Mouse (Mus musculus): ENCODE data around the gene Hivep3. TPM values are rescaled to one million over a fixed set of nuclear protein-coding genes. Genes with fewer than 3 reads are reported as not detected.

Hivep3 gene
- polyA plus RNA-seq, 1 experiment from 2014 or later, result 19.0 TPM

- ATAC-seq (replicated peaks), result no peak
These were observed 100.3 kb downstream of the Hivep3 start for GRCm38 (mm10) chr4:119833884-119834283.

GRCm38 (mm10) chr4:119836181-119836580 lies 102.6 kb downstream of the Hivep3 start:
- Histone ChIP-seq H3K27me3 (replicated peaks) (no peaks in the 10 kb centered on the region), H3K9me3 (no peaks in the 10 kb centered on the region), H3K27ac (no peak overlapping the region), H3K4me1 (no peaks in the 10 kb centered on the region), H3K36me3 (replicated peaks) (no peaks in the 10 kb centered on the region), H3K9ac (no peak overlapping the region), H3K4me2 (no peak overlapping the region), H3K4me3 (no peak overlapping the region)
- 91% methylated on average over 3 of the region's 3 CpGs for WGBS
- no peak for ATAC-seq (replicated peaks)

More at GRCm38 (mm10) chr4:119833884-119834283, 100.3 kb downstream of the Hivep3 start:
- H3K4me2 ChIP-seq, result no peak overlapping the region
- no peak overlapping the region for H3K4me3 ChIP-seq
- no peaks in the 10 kb centered on the region for H3K9me3 ChIP-seq
- no peak overlapping the region for H3K27ac ChIP-seq
- H3K4me1 ChIP-seq, result no peaks in the 10 kb centered on the region
- no peaks in the 10 kb centered on the region for H3K36me3 ChIP-seq (replicated peaks)
- no peak overlapping the region for H3K9ac ChIP-seq
- WGBS, result 87% methylated on average over 5 of the region's 5 CpGs
- no peaks in the 10 kb centered on the region for H3K27me3 ChIP-seq (replicated peaks)

GRCm38 (mm10) chr4:119837505-119838065 lies 104.0 kb downstream of the Hivep3 start:
- no peak overlapping the region for H3K27ac ChIP-seq
- 74% methylated on average over 1 of the region's 1 CpGs for WGBS

GRCm38 (mm10) chr4:119838308-119838707 lies 104.7 kb downstream of the Hivep3 start:
- WGBS, result 90% methylated on average over 2 of the region's 2 CpGs
- Histone ChIP-seq H3K4me2 (no peak overlapping the region), H3K27ac (no peak overlapping the region)

More at GRCm38 (mm10) chr4:119837505-119838065, 104.0 kb downstream of the Hivep3 start:
- Histone ChIP-seq H3K4me1 (no peaks in the 10 kb centered on the region), H3K9me3 (no peaks in the 10 kb centered on the region), H3K4me3 (no peak overlapping the region), H3K4me2 (no peak overlapping the region), H3K27me3 (replicated peaks) (no peaks in the 10 kb centered on the region), H3K36me3 (replicated peaks) (no peaks in the 10 kb centered on the region), H3K9ac (no peak overlapping the region)
- ATAC-seq (replicated peaks), result no peak

DNA sequence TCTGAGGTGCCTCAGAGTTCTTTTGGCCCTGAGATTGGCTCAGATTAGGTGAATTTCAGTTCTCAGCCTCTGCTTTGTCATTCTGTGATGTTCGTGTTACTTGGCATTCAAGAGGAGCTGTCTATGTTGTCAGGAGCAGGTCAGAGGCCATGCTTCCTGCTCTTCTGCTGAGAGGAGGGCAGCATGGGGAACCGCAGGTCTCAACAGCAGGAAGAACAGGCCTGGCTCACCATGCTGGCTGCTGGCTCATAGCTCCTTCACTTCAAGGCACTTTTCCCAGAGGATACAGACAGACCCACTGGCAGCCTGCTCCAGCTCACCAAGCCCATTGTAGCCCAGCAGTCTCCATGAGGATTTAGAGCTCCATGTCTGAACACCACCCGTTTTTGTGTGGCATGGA lies 109.7 kb downstream of the Hivep3 start:
- WGBS, result 62% methylated on average over 3 of the region's 3 CpGs
- Histone ChIP-seq H3K27ac (no peak overlapping the region), H3K4me3 (no peak overlapping the region), H3K9ac (no peak overlapping the region), H3K4me1 (no peaks in the 10 kb centered on the region), H3K4me2 (no peak overlapping the region), H3K9me3 (no peaks in the 10 kb centered on the region), H3K27me3 (replicated peaks) (no peaks in the 10 kb centered on the region), H3K36me3 (replicated peaks) (no peaks in the 10 kb centered on the region)
- ATAC-seq (replicated peaks), result no peak

More at GRCm38 (mm10) chr4:119838308-119838707, 104.7 kb downstream of the Hivep3 start:
- Histone ChIP-seq H3K4me3 (no peak overlapping the region), H3K9me3 (no peaks in the 10 kb centered on the region), H3K27me3 (replicated peaks) (no peaks in the 10 kb centered on the region), H3K9ac (no peak overlapping the region), H3K36me3 (replicated peaks) (no peaks in the 10 kb centered on the region), H3K4me1 (no peaks in the 10 kb centered on the region)
- ATAC-seq (replicated peaks), result no peak

- Histone ChIP-seq H3K36me3 (replicated peaks) (no peaks in the 10 kb centered on the region), H3K4me2 (no peak overlapping the region), H3K4me1 (no peaks in the 10 kb centered on the region), H3K9me3 (no peaks in the 10 kb centered on the region), H3K27me3 (replicated peaks) (no peaks in the 10 kb centered on the region), H3K9ac (no peak overlapping the region), H3K4me3 (no peak overlapping the region), H3K27ac (no peak overlapping the region)
- 88% methylated on average over 3 of the region's 3 CpGs for WGBS
- no peak for ATAC-seq (replicated peaks)
These were observed 110.7 kb downstream of the Hivep3 start for GRCm38 (mm10) chr4:119844267-119844666.

GRCm38 (mm10) chr4:119845596-119846161 lies 112.1 kb downstream of the Hivep3 start:
- Histone ChIP-seq H3K9ac (no peak overlapping the region), H3K4me3 (no peak overlapping the region), H3K27ac (no peak overlapping the region), H3K4me1 (no peaks in the 10 kb centered on the region), H3K27me3 (replicated peaks) (no peaks in the 10 kb centered on the region), H3K9me3 (no peaks in the 10 kb centered on the region), H3K4me2 (no peak overlapping the region), H3K36me3 (replicated peaks) (no peaks in the 10 kb centered on the region)
- WGBS, result 54% methylated on average over 3 of the region's 3 CpGs
- ATAC-seq (replicated peaks), result no peak

DNA sequence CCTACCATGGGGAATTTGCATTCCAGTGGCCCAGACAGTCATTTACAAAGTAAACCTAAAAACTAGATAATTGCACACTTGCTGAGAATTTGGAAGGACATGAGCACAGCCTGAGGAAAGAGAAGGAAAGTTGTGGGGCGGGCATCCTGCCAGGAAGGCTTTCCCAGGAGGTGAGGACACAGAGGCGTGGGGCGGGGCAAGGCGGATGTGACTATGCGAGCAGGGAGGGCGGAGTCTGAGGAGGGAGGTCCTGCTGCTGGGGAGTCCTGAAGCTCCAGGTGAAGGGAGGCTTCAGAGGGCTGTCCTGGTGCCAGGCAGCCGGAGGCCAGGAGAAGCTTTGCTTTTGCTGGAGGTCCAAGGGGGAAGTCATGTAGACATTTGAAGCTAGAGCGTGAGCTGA lies 118.9 kb downstream of the Hivep3 start:
- Histone ChIP-seq H3K9me3 (no peaks in the 10 kb centered on the region), H3K4me2 (no peak overlapping the region), H3K27me3 (replicated peaks) (no peaks in the 10 kb centered on the region), H3K4me1 (peaks cover 6% of the 10 kb centered on the region), H3K4me3 (no peak overlapping the region), H3K9ac (no peak overlapping the region), H3K36me3 (replicated peaks) (no peaks in the 10 kb centered on the region), H3K27ac (no peak overlapping the region)
- WGBS, result 69% methylated on average over 8 of the region's 8 CpGs
- no peak for ATAC-seq (replicated peaks)

DNA sequence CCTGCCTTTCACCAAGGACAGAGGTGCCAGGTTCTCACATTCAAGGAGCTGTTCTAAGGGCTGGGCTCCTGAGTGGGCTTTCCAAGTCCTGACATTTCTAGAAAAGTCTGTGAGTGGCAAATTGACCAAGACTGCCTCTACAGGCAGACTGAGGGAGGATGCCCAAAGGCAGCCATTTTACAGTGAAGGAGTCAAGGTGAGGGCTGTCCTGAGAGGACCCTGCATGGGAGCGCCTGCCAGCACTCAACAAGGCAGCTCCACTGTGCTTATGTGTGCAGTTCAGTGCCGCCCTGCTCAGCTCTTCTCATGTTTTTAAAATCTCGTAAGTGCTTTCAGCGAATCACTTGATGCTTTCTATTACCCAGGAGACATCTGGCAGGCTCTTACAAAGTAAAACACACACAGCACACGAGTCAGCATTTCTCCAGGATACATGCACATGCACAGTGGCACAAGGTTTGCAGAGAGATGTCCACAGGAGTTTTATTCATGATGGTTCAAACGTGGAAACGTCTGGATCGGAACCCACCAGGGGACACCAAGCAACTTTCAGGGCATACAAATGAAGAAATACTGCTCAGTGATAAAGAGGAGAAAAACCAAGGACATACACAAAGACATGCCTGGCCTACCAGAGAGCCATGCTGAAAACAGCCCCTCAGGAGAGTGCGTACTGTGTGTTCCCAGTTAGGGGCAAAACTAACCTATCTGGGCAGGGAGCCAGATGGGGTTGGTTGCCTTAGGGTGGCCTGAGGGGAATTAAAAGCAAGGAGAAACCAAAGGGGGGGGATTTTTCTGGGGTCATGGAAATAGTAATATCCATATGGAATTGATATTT lies 120.9 kb downstream of the Hivep3 start:
- Histone ChIP-seq H3K4me3 (no peak overlapping the region), H3K9ac (no peak overlapping the region), H3K4me1 (peaks cover 6% of the 10 kb centered on the region), H3K27me3 (replicated peaks) (no peaks in the 10 kb centered on the region), H3K36me3 (replicated peaks) (no peaks in the 10 kb centered on the region), H3K9me3 (no peaks in the 10 kb centered on the region), H3K27ac (peak overlapping the region; percentile 26), H3K4me2 (no peak overlapping the region)
- peak; percentile 53 for ATAC-seq (replicated peaks)
- WGBS, result 54% methylated on average over 9 of the region's 9 CpGs

DNA sequence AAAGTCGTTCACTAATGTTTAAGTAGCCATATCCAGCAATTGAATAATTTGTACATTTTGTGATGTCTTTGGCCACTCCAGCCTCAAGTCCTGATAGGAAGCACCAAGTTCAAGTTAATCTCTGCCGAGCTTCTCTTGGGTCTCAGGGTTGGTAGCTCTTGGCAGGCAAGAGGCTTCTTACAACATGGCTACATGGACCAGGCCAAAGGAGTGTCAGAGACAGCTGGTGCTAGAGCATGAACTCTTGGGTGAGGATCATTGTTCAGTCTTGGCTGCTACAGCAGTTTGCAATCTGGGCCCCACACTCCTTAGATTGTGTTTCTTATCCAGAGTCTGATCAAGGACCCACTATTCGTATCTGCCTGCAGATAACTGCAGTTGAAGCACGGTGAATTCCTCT lies 125.9 kb downstream of the Hivep3 start:
- Histone ChIP-seq H3K27me3 (replicated peaks) (no peaks in the 10 kb centered on the region), H3K9ac (no peak overlapping the region), H3K27ac (no peak overlapping the region), H3K9me3 (no peaks in the 10 kb centered on the region), H3K4me3 (no peak overlapping the region), H3K36me3 (replicated peaks) (no peaks in the 10 kb centered on the region), H3K4me2 (no peak overlapping the region), H3K4me1 (peaks cover 4% of the 10 kb centered on the region)
- no peak for ATAC-seq (replicated peaks)
- WGBS, result 77% methylated on average over 4 of the region's 4 CpGs

DNA sequence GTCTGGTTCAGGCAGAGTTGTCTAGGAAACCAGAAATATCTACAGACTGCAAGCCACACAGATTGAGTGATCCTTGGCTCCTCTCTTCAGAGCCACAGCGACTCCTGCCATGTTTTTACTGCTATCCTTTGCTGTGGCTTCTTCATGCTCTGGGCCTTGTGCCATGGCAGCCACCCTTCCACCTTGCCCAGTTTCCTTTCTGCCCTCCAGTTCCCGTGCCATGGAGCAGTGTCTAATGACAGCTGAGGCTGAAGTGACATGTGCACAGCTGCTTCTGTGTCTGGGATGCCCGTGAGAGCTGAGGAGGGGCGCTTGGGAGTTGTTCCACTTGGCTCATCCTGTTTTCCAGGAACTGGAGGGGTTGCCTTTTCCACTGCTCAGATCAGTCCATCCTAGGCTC lies 127.4 kb downstream of the Hivep3 start:
- WGBS, result 61% methylated on average over 4 of the region's 4 CpGs
- ATAC-seq (replicated peaks), result no peak
- Histone ChIP-seq H3K27me3 (replicated peaks) (no peaks in the 10 kb centered on the region), H3K4me2 (no peak overlapping the region), H3K36me3 (replicated peaks) (no peaks in the 10 kb centered on the region), H3K9me3 (no peaks in the 10 kb centered on the region), H3K4me3 (no peak overlapping the region), H3K27ac (no peak overlapping the region), H3K9ac (no peak overlapping the region), H3K4me1 (peaks cover 2% of the 10 kb centered on the region)

DNA sequence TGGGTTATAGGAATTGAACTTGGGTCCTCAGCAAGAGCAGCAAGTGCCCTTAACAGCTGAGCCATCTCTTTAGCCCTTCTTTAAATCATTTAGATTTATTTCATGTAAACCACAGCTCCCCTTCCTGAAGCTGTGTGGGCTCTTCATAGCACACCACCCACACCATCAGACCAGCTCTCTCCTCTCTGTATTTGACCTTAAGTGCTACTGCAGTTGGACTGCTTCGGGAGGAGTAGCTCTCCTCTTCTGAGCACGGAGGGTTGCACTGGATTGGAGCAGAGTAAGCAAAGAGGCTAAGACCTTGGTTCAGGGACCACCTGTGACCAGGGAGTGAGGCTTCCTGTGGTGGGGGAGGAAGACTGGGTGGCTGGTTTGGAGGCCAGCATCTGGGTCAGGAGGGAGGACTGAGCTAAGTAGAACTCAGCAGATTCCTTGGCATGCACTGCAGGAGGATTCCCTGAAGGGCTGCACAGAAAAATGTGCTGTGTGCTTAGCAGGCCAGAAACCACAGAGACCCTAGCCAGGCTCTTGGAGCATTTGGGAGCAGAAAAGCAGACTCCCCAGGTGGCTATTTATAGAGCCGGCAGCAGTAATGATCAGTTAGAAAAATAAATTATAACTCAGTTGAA lies 132.4 kb downstream of the Hivep3 start:
- no peak overlapping the region for H3K27ac ChIP-seq
- H3K4me1 ChIP-seq, result peaks cover 5% of the 10 kb centered on the region
- no peak overlapping the region for H3K9ac ChIP-seq
- no peak overlapping the region for H3K4me2 ChIP-seq
- H3K27me3 ChIP-seq (replicated peaks), result no peaks in the 10 kb centered on the region
- no peaks in the 10 kb centered on the region for H3K36me3 ChIP-seq (replicated peaks)
- no peak for ATAC-seq (replicated peaks)
- 69% methylated on average over 3 of the region's 3 CpGs for WGBS
- no peaks in the 10 kb centered on the region for H3K9me3 ChIP-seq
- no peak overlapping the region for H3K4me3 ChIP-seq

Data from midbrain, embryonic 15.5 days (tissue).